Mouse (Mus musculus): ENCODE data around the gene Chm.

DNA sequence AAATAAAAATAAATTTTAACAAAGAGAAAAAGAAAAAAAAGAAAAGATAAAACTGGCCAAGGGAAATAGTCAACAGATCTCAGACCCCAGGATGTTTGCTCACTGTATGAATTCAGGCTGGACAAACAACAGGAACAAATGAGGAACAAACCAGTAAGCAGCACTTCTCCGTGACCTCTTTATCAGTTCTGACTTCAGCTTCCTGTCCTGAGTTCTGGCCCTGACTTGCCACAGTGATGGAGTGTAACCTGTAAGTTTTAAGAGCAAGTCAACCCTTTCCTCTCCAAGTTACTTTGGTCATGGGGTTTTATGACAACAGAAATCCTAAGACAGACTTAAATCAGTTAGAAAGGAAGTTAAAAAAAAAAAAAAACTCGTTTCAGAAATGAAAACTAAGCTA lies 12.6 kb downstream of the Chm start:
- TF ChIP-seq CTCF (IDR thresholded peaks at IDR 0.05; ENCODE audit: borderline replicate concordance, insufficient read depth, low read length) (no peak), POLR2A (IDR thresholded peaks at IDR 0.05; ENCODE audit: low read depth, low read length) (no peak)

All from embryonic fibroblast, embryonic 13.5 days (primary cell).